Mouse (Mus musculus) erythroblast, embryonic 14.5 days (primary cell): ENCODE measurements around the gene Slc38a3.

Source experiments
- GATA1 ChIP-seq: IDR thresholded peaks from 2 replicates; pipeline ENCODE4 v1.6.1; 2012; ENCODE audit warnings: low read length, inconsistent platforms, mixed read lengths
- TAL1 ChIP-seq: IDR thresholded peaks from 3 replicates; pipeline ENCODE4 v1.6.1; 2012; ENCODE audit warnings: low read length, inconsistent platforms, mixed read lengths

DNA sequence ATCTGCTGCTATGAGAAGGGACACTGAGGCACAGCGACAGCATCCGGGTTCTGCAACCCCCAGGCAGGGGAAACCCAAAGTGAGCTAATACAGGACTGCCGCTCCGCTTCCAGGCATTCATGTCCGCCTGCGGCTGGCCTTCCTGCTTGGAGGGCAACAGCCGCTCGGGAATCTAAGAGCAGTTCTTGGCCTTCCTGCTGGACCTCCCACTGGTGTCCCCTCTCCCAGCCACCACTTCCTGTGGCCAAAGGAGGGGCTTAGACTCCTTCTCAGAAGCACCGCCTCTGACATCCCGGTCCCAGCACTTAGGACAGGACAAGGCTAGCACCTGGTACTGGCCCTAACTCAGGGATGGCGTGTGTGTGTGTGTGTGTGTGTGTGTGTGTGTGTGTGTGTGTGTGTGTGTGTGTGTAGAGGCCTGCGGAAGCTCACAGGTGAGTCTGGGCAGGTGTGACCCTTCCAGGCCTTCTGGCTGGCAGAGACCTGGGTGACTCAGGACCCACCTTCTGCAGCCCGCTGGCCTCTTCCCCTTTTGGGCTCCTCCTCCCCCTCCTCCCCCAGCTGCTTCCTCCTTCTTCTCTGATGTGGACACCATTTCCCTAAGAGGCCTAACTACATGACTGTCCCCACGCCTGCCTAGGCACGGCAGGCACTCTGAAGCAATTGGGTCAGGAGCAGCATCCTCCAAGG lies 40.5 kb downstream of the Slc38a3 start:
- TF ChIP-seq GATA1 (no peak), TAL1 (no peak)
